8 mouse cellular contexts compared by ENCODE assay signal in genomic region chr6:125353655-125354054, GRCm38 (mm10). TPM values are rescaled to one million over a fixed set of nuclear protein-coding genes. Genes with fewer than 3 reads are reported as not detected.
A peak's percentile ranks its signal among the peaks of the same experiment; 100 is the strongest.
DNase-seq lines count a peak whose midpoint lies in the region; ATAC-seq and TF ChIP-seq lines count a peak whose summit lies in the region.
"Had no signal": no experiment of that assay in that cellular context is flagged by ENCODE, and none has a peak within 500 bp of the region (broad histone marks: within the 10 kb centered on the region; RNA-seq: fewer than 3 reads in every experiment).

No protein-coding gene starts in this region.

- H3K4me1 ChIP-seq in liver, adult 2 months (ENCODE audit: control insufficient read depth, insufficient read depth, low read length), result peaks cover 47% of the 10 kb centered on the region
- H3K4me1 ChIP-seq in embryonic facial prominence, embryonic 10.5 days, result peaks cover 81% of the 10 kb centered on the region
- peaks cover 65% of the 10 kb centered on the region for H3K4me1 ChIP-seq in intestine, embryonic 16.5 days (ENCODE audit: control insufficient read depth, insufficient read depth, low read length)
- peaks cover 30% of the 10 kb centered on the region for H3K4me1 ChIP-seq in stomach, postnatal 0 days (replicated peaks; ENCODE audit: control insufficient read depth, insufficient read depth)

- H3K9ac ChIP-seq in liver, adult 2 months (ENCODE audit: low read depth, low read length), result peak overlapping the region; percentile 13; the same call in 1 of the 2 replicates
- H3K9ac ChIP-seq in intestine, embryonic 16.5 days (ENCODE audit: low read depth, low read length), result 0 out of 2 replicates have a peak overlapping the region, but pooled peaks have one; percentile 35
- peak overlapping the region; percentile 27; the same call in 1 of the 2 replicates for H3K9ac ChIP-seq in stomach, postnatal 0 days (ENCODE audit: low read length)

- H3K79me2 ChIP-seq in liver, adult 2 months (ENCODE audit: control insufficient read depth, insufficient read depth, low read length), result peaks cover 53% of the 10 kb centered on the region; the same call in 1 of the 2 replicates

- TF ChIP-seq CTCF in liver, adult 2 months (IDR thresholded peaks at IDR 0.05; ENCODE audit: low read depth, low read length), result no peak
- TF ChIP-seq CTCF in stomach, postnatal 0 days (IDR thresholded peaks at IDR 0.05; ENCODE audit: low read depth), result no peak

- TF ChIP-seq POLR2A in liver, adult 2 months (IDR thresholded peaks at IDR 0.05; ENCODE audit: extremely low read depth, insufficient read depth, low read length), result no peak

- WGBS in liver, adult 2 months, result 60% methylated on average over 4 of the region's 4 CpGs
- 66% methylated on average over 4 of the region's 4 CpGs for WGBS in embryonic facial prominence, embryonic 10.5 days
- WGBS in intestine, embryonic 16.5 days, result 79% methylated on average over 4 of the region's 4 CpGs
- WGBS in stomach, postnatal 0 days, result 79% methylated on average over 4 of the region's 4 CpGs

- H3K4me2 ChIP-seq in intestine, embryonic 16.5 days (ENCODE audit: low read depth, low read length), result peak overlapping the region; percentile 36; the same call in 1 of the 2 replicates
- H3K4me2 ChIP-seq in stomach, postnatal 0 days (replicated peaks; ENCODE audit: low read depth), result no peak overlapping the region

- H3K9me3 ChIP-seq in embryonic facial prominence, embryonic 10.5 days, result no peaks in the 10 kb centered on the region
- H3K9me3 ChIP-seq in intestine, embryonic 16.5 days (ENCODE audit: control insufficient read depth, low read length), result no peaks in the 10 kb centered on the region
- H3K9me3 ChIP-seq in stomach, postnatal 0 days (ENCODE audit: control insufficient read depth, low read length), result no peaks in the 10 kb centered on the region

- no peak for ATAC-seq in intestine, embryonic 16.5 days
- ATAC-seq in stomach, postnatal 0 days (ENCODE audit: low FRiP score, low TSS enrichment), result no peak
- ATAC-seq: Patski had no signal

- no peak for TF ChIP-seq EP300 in stomach, postnatal 0 days (optimal IDR thresholded peaks at IDR 0.05)

- H3K27ac ChIP-seq in liver, adult 2 months (replicated peaks; ENCODE audit: insufficient read depth, low read depth, low read length), result peak overlapping the region; percentile 73
- peak overlapping the region; percentile 68; the same call in 1 of the 2 replicates for H3K27ac ChIP-seq in embryonic facial prominence, embryonic 10.5 days (replicated peaks)
- peak overlapping the region; percentile 64 for H3K27ac ChIP-seq in intestine, embryonic 16.5 days (ENCODE audit: low read length)
- peak overlapping the region; percentile 87 for H3K27ac ChIP-seq in stomach, postnatal 0 days (replicated peaks)

- H3K36me3 ChIP-seq in liver, adult 2 months (ENCODE audit: control insufficient read depth, insufficient read depth, low read length), result peaks cover 12% of the 10 kb centered on the region; the same call in 1 of the 2 replicates
- peaks cover 21% of the 10 kb centered on the region for H3K36me3 ChIP-seq in embryonic facial prominence, embryonic 10.5 days (replicated peaks)
- H3K36me3 ChIP-seq in intestine, embryonic 16.5 days (ENCODE audit: control insufficient read depth, insufficient read depth, low read length), result peaks cover 10% of the 10 kb centered on the region
- H3K36me3 ChIP-seq in stomach, postnatal 0 days (ENCODE audit: control insufficient read depth, insufficient read depth, low read length), result peaks cover 17% of the 10 kb centered on the region

- peak overlapping the region; percentile 8; the same call in 1 of the 2 replicates for H3K4me3 ChIP-seq in liver, adult 2 months (ENCODE audit: insufficient read depth, low read depth, low read length)
- no peak overlapping the region for H3K4me3 ChIP-seq in embryonic facial prominence, embryonic 10.5 days
- no peak overlapping the region for H3K4me3 ChIP-seq in intestine, embryonic 16.5 days (ENCODE audit: low read length)
- no peak overlapping the region for H3K4me3 ChIP-seq in stomach, postnatal 0 days (ENCODE audit: low read depth, low read length)

- no peaks in the 10 kb centered on the region for H3K27me3 ChIP-seq in liver, adult 2 months (ENCODE audit: control insufficient read depth, insufficient read depth, low read length)
- peaks cover 3% of the 10 kb centered on the region for H3K27me3 ChIP-seq in embryonic facial prominence, embryonic 10.5 days (replicated peaks; ENCODE audit: low read depth, poor library complexity, severe bottlenecking)
- H3K27me3 ChIP-seq in intestine, embryonic 16.5 days (replicated peaks; ENCODE audit: control insufficient read depth, insufficient read depth, low read length), result no peaks in the 10 kb centered on the region
- H3K27me3 ChIP-seq in stomach, postnatal 0 days (ENCODE audit: control insufficient read depth, insufficient read depth, low read length), result no peaks in the 10 kb centered on the region
- H3K27me3 ChIP-seq: Patski had no signal

- DNase-seq in liver, adult 2 months (ENCODE audit: extremely low read depth, low read depth, low spot score), result no peak
- no peak for DNase-seq in liver
- no peak for DNase-seq in embryonic facial prominence, embryonic 10.5 days (ENCODE audit: low spot score)
- no peak for DNase-seq in stomach, postnatal 0 days (ENCODE audit: low spot score)
- no peak for DNase-seq in cerebellum, postnatal 10 days
- DNase-seq in cerebellum, postnatal 25 days, result no peak

RNA-seq across cellular contexts. Expression of gene Tnfrsf1a, which starts 4.5 kb away (rescaled TPM):
- total RNA-seq in liver, adult 2 months (2014; rRNA removed), result 21.0 and 28.6 TPM in 2 replicates
- 89.3 and 110 TPM in 2 replicates for polyA plus RNA-seq in liver, adult 2 months (2012; rRNA removed)
- polyA plus RNA-seq in embryonic facial prominence, embryonic 10.5 days (2016; fragmentation: Nextera tagmentation; extraction: Ambion mirVana), result 33.4 and 34.8 TPM in 2 replicates
- polyA plus RNA-seq in intestine, embryonic 16.5 days (2015; fragmentation: Nextera tagmentation; extraction: Ambion mirVana), result 90.0 and 95.3 TPM in 2 replicates
- 75.3 and 77.7 TPM in 2 replicates for polyA plus RNA-seq in stomach, postnatal 0 days (2015; fragmentation: Nextera tagmentation; extraction: Ambion mirVana)

RNA-seq across cellular contexts. Expression of gene Plekhg6, which starts 26.9 kb away (rescaled TPM):
- total RNA-seq in liver, adult 2 months (2014; rRNA removed), result 3.0 and 3.6 TPM in 2 replicates
- 5.0 and 5.9 TPM in 2 replicates for polyA plus RNA-seq in liver, adult 2 months (2012; rRNA removed)
- 0.21 and 0.32 TPM in 2 replicates for polyA plus RNA-seq in embryonic facial prominence, embryonic 10.5 days (2016; fragmentation: Nextera tagmentation; extraction: Ambion mirVana)
- 13.2 and 19.1 TPM in 2 replicates for polyA plus RNA-seq in intestine, embryonic 16.5 days (2015; fragmentation: Nextera tagmentation; extraction: Ambion mirVana)
- 6.3 and 6.7 TPM in 2 replicates for polyA plus RNA-seq in stomach, postnatal 0 days (2015; fragmentation: Nextera tagmentation; extraction: Ambion mirVana)

RNA-seq across cellular contexts. Expression of gene Scnn1a, which starts 33.2 kb away (rescaled TPM):
- total RNA-seq in liver, adult 2 months (2014; rRNA removed), result 3.0 and 6.7 TPM in 2 replicates
- polyA plus RNA-seq in liver, adult 2 months (2012; rRNA removed), result 16.5 and 24.8 TPM in 2 replicates
- 0.57 and 0.87 TPM in 2 replicates for polyA plus RNA-seq in embryonic facial prominence, embryonic 10.5 days (2016; fragmentation: Nextera tagmentation; extraction: Ambion mirVana)
- polyA plus RNA-seq in intestine, embryonic 16.5 days (2015; fragmentation: Nextera tagmentation; extraction: Ambion mirVana), result 5.0 and 7.6 TPM in 2 replicates
- polyA plus RNA-seq in stomach, postnatal 0 days (2015; fragmentation: Nextera tagmentation; extraction: Ambion mirVana), result 18.5 and 20.6 TPM in 2 replicates

RNA-seq across cellular contexts. Expression of gene Ltbr, which starts 40.0 kb away (rescaled TPM):
- 55.9 and 57.1 TPM in 2 replicates for total RNA-seq in liver, adult 2 months (2014; rRNA removed)
- 102 and 106 TPM in 2 replicates for polyA plus RNA-seq in liver, adult 2 months (2012; rRNA removed)
- polyA plus RNA-seq in embryonic facial prominence, embryonic 10.5 days (2016; fragmentation: Nextera tagmentation; extraction: Ambion mirVana), result 26.9 and 28.8 TPM in 2 replicates
- polyA plus RNA-seq in intestine, embryonic 16.5 days (2015; fragmentation: Nextera tagmentation; extraction: Ambion mirVana), result 106 and 107 TPM in 2 replicates
- polyA plus RNA-seq in stomach, postnatal 0 days (2015; fragmentation: Nextera tagmentation; extraction: Ambion mirVana), result 71.5 and 73.0 TPM in 2 replicates
